Mouse (Mus musculus) layer of hippocampus, postnatal 36 days (tissue): Measurements from ENCODE around the gene Mov10. TPM values are rescaled to one million over a fixed set of nuclear protein-coding genes. Genes with fewer than 3 reads are reported as not detected.

Experiments used
- DNase-seq, 2 experiments: peaks; one replicate each; pipeline ENCODE4 v3.0.0; 2022
- total RNA-seq, 2 experiments: library from RNA; stranded (reverse); gene quantifications; 2 replicates each; pipeline ENCODE4 v1.2.3; 2021

The Mov10 gene
- total RNA-seq, 2 experiments from 2014 or later = 8.4 to 12.9 TPM

DNA sequence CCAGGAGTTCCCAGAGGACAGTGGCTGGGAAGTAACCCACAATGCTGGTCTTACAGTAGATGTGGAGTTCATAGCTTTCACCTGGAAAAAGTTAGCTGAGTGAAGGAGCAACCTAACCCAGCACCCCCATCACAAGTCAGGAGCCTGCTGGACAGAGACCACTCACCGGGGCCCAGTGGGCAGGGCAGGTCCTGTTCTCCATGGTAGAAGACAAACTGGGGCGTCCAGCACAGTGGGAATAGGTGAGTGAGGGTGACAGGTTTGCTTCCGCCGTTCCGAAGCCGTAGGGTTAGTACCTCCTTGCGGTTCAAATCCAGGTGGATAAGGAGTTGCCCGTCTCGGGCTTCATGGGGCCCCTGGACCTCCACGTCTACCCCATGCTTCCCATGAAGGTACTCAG lies 14.1 kb downstream of the Mov10 start:
- DNase-seq = no peak

DNA sequence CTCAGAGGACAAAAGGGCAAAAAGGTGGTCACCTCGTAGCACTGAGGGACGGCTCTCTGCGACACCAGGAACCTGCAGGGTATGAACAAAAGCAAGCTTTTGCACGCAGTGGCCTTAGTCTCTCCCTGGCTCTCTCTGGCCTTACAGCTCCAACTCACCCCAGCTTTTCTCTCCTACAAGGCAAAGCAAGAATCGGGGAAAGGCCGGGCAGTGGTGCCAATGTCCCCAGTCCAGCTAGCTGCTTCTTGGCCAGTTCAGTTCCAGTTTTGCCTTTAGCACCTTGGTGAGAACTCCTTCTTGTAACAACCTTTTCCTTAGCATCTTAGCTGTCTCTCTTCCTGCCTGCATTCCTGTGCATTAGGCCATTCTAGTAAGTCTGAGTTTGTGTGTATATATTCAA lies 16.9 kb downstream of the Mov10 start:
- no peak for DNase-seq

DNA sequence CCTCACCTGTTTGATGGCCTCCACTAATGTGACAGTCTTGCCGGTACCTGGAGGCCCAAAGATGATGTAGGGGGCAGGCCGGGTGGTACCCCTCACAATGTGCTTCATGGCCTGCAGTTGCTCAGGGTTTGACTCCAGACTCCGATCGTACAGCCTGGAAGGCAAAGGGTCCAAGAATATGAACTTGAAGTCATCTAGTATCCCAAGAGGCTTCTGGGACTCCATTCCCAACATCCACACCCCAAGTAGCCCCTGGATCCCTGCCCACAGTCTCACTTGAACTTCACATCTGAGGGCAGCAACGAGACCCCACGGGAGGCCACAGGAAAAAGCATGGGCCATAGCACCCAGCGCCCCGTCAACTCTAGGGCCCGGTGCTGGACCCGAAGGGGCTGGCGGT lies 17.7 kb downstream of the Mov10 start:
- no peak for DNase-seq

DNA sequence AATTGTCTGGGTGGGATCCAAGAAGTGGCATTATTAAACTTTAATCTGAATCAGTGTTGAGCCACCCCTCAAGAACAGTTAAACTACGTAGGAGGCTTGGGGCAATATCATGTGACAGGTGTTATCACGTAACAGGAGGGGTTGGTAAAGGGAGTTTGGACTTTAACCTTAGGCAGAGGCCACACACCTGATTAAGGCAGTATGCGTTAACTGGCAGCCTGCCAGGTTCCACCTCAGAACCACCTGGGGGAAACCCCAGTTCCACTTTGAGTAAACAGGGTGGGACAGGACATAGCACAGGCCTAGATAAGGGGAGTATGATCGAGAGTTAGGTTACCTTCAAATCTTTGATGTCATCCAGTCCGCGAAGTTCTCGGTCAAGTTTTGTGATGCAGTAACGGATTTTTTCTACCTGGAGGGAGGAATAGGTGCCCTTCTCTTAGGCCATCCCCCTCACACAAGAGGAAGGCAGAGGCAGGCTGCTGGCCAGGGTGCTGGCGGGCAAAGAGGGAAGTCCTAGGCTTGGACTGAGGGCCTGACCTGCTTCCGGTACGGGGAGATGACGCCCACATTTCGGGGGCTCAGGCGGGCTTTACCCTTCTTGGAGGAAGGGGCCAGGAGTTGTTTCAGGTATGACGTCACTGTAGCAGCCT lies 21.8 kb downstream of the Mov10 start:
- no peak for DNase-seq

DNA sequence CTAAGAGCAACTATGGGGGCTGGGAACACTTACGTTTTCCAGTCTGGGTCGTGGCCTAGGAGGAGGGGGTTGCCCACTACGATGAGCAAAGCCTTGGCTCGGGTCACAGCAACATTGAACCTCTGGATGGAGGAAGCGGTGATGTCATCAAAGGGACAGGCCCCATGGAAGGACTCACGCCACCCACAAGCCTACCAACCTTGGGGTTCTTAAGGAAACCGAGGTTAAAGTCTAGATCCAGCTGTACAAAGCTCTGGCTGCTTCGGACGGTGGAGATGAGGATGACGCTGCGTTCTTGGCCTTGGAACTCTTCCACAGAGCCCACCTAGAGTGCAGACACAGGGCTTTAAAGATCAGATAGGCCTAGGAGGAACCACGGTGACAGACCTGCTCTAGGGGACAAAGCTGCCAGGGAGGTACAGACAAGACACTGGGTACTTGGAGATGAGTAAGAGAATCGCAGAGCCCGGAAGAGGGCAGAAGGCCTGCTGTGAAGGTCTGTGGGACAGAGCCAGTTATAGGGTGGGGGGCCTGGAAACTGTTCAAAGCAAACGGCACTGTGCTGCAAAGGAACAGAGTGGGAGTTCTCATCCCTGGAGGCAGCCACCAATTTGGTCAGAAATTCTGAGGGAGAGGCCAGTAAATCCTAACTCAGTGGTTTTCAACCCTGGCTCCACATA lies 22.6 kb downstream of the Mov10 start:
- DNase-seq = no peak

DNA sequence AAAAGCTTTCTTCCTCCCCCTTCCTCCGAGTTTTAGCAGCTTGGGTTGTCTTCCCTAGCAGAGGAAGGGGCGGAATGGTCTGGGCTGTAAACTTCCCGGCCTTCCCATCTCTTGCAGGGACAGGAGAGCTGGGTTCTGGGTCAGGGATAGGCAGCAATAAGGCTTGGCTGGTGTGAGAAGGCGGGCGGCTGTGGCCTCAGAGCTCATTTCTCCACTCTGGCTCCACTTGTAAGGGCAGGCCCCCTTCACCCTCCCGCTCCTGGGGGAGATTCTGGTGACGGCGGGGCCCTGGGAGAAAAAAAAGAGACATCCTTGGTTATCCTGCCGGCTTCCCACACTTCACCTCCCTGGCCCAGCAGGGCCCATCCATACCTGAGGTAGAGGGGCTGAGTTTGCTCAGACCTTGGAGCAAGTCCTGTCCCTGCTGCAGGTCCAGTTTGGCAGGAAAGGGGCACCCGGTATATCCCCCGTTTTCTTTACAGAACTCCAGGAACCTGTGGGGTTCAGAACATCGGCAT lies 23.4 kb downstream of the Mov10 start:
- DNase-seq = no peak

DNA sequence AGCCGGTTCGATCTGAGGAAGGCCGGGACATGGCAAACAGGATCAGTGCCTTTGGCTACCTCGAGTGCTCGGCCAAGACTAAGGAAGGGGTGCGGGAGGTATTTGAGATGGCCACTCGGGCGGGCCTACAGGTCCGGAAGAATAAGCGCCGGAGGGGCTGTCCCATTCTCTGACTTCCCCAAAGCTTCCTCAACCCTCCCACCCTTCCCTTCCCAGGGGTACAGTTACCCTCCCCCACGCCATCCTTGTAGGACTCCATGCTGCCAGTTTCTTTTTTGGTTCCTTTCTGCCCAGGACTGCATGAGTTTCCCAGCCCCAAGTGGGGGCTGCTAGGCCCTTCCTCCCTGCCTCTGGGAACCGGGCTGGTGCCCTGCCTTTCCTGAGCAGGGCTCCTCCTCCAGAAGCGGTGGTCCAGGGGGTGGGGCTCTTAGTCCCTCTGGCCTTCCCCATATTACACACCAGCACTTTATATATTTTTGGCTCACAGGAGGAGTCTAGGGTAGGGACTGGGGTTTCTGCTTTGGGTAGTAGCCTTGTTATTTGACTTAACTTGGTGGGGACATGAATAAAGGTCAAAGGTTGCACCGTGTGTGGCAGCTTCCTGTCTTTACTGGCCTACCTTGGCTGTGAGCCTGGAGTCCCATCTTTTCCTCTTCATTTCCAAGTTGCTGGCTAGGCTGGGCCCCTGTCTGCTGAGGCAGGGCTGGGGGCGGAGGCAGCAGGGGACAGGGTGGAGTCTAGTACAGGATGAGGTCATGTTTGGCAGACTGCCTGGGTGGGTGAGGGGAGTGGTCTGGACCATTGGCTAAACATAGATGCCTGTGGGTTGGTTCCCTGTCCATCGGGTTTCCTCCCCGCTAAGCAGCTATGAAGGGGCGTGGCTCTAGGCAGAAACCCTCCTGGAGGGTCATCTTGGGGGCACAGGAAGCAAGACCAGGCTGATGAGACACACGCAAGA lies 24.2 kb downstream of the Mov10 start:
- peak in 1 of 2 experiments; percentile 57 for DNase-seq

DNA sequence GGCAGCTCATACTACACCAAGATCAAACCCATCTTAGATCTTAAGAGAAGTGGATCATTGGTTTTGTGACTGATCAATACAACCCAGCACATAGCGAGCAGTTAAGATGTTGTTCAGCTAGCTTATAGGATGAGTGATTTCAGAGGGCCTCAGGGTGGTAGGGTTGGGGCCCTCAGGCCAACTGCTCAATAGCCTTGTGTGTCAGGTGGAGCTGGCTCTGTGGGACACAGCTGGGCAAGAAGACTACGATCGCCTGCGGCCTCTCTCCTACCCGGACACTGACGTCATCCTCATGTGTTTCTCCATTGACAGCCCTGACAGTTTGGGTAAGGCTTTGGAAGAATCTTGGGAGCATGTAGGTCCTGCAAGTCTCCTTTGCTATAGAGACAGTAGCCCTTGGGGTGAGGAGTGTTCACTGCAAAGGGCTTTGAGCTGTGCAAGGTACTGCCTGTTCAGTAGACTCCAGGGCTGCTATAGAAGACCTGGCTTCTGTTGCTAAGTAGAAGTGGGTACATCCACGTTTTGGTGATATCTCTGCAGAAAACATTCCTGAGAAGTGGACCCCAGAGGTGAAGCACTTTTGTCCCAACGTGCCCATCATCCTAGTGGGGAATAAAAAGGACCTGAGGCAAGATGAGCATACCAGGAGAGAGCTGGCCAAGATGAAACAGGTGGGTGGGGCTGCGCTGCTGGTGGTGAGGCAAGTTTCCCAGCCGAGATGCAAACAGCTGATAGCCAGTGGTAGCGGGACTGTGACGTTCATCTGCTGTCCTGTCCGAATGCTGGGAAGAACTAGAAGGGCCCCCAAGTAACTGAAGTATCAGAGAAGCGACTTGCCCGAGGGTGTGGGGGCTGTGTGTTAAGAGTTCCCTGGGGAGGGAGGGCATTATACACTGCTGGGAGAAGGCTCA lies 25.7 kb downstream of the Mov10 start:
- DNase-seq = no peak

DNA sequence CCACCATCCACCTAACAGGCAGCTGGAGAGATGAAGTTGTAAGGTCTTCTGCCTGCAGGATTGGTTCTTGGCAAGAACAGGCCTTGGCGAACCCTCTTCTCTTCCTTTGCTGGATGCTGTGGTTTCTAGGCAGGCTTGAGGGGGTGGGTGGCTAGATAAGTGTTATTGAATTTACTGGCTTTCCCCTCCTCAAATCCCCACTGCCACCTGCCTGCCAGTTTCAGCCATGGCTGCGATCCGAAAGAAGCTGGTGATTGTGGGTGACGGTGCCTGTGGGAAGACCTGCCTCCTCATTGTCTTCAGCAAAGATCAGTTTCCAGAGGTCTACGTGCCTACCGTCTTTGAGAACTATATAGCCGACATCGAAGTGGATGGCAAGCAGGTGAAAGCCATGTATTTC lies 26.7 kb downstream of the Mov10 start:
- no peak for DNase-seq

DNA sequence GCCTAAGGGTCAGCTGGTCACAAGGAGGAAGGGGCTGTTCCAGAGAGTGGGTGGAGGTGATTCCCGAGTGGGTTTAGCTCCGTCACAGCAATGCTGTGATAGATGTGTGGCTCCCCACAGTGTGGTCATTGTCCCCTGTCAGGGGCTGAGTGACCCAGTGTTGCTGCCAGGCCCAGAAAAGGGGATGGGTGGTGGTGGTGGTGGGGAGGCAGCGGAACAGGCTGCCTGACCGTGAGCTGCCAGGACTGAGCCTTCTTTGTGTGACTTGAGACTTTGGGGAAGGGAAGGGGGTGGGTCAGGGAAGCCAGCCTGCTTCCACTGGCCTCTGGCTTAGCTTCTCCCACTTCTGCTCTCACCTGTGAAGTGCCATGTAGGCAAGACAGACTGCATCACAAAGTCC lies 27.3 kb downstream of the Mov10 start:
- no peak for DNase-seq

DNA sequence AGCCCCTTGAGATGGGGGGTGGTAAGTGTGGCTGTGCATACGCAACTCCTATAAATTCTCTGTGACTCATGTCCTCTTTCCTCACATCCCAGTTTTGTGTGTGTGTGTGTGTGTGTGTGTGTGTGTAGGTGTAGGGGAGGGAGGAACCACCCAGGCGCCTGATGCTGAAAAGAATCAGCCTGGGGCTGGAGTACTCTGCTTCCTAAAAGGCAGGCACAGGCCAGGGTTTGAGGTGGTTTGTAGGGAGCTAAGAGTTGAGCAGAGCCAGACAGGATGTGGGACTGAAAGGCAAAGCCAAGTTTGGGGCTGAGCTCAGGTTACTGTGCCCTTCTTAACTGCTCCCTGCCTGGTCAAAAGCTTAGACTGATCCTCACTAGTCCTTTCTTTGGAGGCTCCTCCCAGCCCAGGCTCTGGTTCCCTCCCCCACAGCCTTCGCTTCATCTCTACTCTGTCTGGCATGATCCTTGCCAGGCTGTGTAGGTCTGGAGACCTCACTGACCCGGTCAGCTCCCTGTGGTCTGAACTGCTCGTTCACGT lies 27.9 kb downstream of the Mov10 start:
- no peak for DNase-seq

DNA sequence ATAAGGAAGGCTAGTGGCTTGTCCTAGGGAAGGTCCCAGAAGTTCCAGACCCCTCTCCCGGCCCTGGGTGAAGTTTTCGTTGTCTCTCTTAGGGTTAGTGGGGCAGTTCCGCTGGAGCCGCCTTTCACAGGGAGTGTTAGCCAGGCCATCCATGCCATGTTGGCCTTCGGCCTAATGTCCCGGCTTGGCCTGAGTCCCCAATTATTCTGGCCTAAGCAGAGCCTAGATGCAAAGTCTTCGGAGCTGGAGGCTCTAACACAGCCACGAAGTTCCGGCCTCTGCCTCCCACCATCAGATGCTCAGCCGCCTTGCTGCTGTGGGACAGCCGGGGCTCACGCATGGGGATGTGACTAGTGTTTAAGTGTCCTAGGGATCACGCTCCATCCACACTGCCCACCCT lies 28.5 kb downstream of the Mov10 start:
- DNase-seq = no peak

DNA sequence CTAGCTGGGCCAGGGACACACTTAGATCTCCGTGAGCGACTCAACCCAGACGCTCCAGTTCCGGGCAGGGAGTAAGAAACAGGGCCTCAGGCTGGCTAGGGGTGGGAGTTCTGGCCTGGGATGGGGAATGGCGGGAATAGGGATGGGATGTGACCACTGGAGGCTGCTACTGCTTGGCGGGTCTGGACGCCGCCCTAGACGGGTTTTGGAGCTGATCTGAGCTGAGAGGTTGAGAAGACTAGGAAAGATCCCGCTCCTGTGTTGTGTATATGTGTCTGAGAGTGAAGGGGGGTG lies 29.1 kb downstream of the Mov10 start:
- DNase-seq = no peak

DNA sequence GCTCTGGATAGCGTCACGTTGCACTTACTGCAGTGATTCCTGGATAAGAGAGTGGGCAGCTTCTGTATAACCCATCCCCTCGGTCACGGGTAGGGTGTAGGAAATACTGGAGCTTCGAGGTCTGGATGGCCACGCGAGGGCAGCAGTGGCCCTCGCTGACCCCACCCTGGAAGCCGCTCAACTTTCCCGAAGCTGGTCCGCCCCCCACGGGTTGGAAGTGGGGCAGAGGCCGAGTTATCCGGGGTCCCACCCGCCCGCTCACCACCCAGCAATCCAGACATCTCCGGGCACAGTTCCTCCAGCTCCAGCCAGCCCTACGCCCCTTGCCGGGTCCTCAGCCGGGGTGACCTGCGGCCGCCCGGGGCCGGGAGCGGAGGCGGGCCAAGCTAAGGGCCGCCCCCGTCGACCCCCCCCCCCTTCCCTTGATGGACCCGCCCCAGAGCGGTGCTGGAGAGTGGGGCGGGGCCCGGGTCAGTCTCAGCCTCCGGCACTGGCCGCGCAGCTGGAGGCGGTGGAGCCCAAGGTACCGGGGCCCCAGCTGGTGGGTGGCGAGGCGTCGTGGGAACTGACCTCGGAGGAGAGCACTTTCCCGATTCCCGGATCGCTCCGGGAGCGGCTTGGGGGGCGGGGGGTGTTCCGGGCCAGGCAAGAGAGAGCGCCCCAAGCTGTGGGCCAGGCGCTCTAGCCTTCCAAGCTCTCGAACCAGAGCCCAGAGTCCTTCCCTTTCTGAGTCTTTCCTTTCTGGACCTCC lies 29.6 kb downstream of the Mov10 start:
- peak; percentile 57 to 62 for DNase-seq

DNA sequence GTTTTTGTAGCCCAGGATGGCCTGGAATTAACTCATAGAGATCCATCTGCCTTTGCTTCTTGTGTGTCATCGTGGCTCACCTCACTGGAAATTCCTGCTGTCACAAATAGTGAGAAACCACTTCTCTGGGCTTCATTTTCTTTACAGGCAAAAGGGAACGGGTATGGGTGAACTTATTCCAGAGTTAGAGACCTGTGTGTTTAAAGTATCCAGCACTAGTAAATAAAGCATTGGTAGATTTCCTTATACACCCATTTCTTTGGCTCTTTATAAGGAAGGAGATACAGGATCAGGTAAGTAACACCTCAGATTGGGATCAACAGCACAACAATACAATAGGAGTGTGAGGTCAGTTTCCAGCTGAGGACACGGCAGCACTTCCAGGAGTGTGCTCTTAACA lies 30.3 kb downstream of the Mov10 start, which contains the start of gene Rhoc:
Rhoc (plus strand) TSS at position 301 of the 400 bp plus-strand sequence.
- DNase-seq = no peak

DNA sequence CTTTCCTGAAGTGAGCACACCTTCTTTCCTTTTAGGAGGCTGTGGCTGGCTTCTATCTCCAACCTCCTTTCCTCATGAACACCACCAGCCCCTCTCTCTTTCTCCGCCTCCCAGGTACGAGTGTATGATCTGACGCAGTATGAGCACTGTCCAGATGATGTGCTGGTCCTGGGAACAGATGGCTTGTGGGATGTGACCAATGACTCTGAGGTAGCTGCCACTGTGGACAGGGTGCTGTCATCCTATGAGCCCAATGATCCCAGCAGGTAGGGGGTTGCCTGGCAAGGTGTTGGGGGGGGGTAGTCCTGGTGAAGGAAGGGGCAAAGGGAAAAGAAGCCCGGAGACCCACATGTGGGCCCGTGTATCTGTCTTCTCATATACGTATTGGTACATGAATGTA lies 33.1 kb downstream of the Mov10 start:
- no peak for DNase-seq

DNA sequence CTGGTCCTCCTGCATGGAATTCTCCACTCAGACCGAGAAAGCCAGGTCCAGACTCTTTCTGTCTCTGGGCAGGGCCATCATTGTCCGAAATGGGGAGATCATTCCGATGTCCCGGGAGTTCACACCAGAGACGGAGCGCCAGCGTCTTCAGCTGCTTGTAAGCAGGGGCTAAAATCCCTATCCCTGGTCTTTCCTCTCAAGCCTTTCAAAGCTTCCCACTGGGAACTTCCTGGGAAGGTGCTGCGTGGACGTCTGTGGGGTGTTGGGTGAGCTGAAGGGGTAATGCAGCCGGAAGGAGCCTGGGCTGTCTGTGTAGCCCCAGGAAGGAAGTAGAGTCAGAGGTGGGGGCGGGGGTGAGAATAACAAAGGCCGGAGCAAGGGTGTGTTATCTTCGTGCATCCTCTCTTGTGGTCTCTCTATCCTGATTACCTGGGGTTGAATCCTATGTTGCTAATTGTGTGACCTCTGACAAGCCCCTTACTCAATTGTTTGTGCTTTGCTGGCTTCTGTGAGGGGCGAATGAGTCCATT lies 34.3 kb downstream of the Mov10 start:
- DNase-seq = no peak

DNA sequence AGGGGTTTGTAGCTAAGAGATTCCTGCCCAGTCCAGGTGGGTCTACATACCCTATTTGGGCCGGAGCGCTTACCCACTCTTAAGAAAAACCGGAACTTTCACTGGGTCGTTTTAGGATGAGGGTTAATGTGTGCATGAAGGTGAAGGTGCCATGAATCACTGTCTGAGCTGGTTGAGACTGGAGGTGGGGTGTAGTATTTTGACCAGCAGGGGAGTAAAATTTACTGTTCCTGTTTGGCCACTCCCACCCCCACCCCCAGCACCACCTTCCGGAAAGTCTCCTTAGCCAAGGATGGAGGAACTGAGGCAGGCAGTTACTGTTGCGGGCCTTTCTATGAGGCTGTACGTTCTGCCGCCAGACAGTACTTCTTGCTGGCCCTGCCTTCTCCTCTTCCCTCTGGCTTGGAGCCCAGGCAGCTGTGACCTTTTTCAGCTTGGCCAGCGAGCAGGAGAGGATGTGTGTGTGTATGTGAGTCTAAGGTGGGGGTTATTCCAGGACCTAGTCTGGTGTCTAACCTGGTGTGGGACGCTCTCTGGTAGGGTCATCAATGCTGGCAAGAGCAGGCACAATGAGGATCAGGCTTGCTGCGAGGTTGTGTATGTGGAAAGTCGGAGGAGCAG lies 36.2 kb downstream of the Mov10 start:
- no peak for DNase-seq

DNA sequence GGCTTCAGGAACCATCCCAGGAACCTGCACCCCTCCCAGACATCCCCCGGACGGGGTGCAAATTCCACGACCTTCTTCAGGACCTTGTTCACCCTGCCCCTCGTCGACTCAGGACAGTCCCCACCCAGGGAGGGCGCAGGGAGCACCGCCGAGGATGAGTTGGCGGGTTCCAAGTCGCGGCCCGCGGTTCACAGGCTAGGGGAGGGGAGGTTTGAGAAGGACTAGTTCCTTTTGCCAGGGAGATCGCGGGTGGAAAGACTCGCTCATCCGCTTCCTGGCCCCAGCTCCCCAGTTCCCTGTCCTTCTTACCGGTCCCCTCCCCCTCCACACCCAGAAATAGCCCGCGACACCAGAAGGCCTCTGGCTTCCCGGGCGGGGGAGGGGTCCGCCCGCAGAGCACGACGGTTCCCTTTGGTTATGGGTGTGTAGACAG lies 36.9 kb downstream of the Mov10 start, which contains the start of gene Fam19a3:
Fam19a3 (minus strand) TSS at position 370 of the 433 bp plus-strand sequence.
- DNase-seq = no peak
